Mouse (Mus musculus) layer of hippocampus, postnatal 36 days (tissue): Measurements from ENCODE around the gene Zhx3. TPM values are rescaled to one million over a fixed set of nuclear protein-coding genes. Genes with fewer than 3 reads are reported as not detected.

Experiments used
- DNase-seq, 2 experiments: peaks; one replicate each; pipeline ENCODE4 v3.0.0; 2022
- total RNA-seq, 2 experiments: library from RNA; stranded (reverse); gene quantifications; 2 replicates each; pipeline ENCODE4 v1.2.3; 2021

Gene Zhx3
- total RNA-seq, 2 experiments from 2014 or later = 92.9 to 124 TPM

DNA sequence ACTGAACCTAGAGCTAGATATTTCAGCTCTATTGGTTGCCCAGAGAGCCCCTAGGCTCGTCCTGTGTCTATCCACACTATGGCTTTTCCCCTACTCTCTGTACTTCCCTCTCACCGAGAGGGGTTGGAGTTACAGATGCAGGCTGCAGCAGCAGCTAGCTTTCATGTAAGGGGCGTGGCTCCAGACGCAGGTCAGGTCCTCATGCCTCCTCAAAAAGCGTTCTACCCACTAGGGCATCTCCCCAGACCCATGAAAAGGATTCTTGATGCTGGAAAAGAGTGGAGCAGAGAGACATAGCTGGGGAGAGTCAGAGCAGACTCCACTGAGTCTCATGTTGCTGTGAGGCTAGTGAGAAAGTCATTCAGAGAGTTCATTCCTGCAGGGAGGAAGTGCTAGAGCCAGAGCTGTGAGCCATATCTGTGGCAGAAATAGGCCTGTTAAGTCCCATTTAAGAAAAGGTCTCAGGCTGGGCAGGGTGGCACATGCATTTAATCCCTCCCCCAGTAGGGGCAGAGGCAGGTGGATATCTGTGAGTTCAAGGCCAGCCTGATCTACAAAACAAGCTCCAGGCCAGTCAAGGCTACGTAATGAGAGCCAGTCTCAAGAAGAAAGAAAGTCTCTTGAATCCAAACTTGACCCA is 8.8 kb upstream of the Zhx3 start:
- DNase-seq = no peak

DNA sequence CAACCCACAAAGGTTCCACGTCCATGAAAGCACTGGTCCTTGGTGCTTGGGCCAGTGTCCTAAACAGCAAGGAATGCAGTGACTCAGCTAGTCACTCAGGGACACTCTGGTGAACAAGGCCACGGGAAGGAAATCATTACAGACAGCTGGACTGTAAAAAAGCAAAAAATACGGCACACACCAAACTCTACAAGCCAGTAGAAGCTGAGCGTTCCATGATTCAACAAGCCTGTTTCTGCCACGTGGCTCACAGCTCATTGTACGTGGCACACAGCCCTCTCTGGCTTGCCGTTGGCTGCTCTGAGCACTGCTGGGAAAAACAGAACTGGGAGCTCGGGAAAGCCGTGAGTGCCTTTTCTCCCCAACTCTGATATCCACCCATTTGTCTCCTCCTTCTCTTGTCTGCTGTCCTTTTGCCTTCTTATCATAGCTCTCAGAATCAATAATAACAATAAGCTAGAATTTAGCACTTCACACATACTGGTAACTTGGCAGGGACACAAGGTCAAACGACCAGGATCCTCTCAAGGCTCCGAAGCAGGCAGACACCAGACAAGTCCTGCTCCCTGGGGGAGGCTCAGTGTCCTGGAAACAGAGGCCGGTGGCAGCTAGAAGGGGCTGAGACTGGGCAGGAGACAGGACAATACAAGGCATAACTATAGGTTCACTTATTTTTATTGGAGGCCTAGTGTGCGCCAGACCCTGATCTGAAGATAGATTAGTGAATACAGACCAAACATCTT is 7.8 kb upstream of the Zhx3 start, which contains the start of gene Lpin3:
Gene Lpin3, plus strand, starts transcription at position 218 of the 743 bp plus-strand sequence.
- DNase-seq = peak; percentile 31 to 45

DNA sequence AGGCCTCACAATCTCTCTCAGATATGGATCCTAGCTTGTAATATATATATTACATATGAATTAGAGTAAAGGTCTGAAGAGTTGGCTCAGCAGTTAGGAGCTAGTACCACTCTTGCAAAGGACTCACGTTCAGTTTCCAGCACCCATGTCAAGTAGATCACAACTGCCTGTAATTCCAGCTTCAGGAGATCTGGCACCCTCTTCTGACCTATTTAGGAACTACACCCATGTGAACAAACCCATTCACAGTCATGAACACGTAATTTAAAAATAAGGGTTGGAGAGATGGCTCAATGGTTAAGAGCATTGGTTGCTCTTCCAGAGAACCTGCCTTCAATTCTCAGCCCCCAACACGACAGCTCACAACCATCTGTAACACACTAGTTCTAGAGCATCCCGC is 3.3 kb upstream of the Zhx3 start:
- DNase-seq = no peak

GRCm38 (mm10) chr2:160874231-160874877 is 1.6 kb upstream of the Zhx3 start:
- no peak for DNase-seq

GRCm38 (mm10) chr2:160872395-160872794 is 403 bp downstream of the Zhx3 start:
- peak; percentile 72 to 73 for DNase-seq

DNA sequence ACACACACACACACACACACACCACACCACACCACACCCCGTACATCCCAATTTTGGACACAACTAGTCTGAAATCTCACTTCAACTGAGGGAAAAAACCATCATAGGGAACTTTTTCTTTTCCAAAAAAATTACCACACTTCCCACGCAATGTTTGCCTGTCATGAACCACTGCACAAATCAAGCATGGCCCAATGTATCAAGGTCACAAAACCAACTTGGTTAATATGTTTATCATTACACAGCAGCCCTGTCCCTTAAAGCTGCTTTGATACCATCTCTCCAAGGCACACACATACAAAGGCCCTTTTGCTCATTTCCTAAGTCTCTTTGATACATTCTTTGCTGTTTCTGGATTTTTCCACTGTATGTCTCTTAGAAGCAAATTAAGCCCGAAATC is 1.5 kb downstream of the Zhx3 start:
- DNase-seq = no peak

- no peak for DNase-seq
Observed at GRCm38 (mm10) chr2:160869446-160869845, 3.4 kb downstream of the Zhx3 start.

- DNase-seq = no peak
Observed at GRCm38 (mm10) chr2:160865266-160865665, 7.5 kb downstream of the Zhx3 start.

DNA sequence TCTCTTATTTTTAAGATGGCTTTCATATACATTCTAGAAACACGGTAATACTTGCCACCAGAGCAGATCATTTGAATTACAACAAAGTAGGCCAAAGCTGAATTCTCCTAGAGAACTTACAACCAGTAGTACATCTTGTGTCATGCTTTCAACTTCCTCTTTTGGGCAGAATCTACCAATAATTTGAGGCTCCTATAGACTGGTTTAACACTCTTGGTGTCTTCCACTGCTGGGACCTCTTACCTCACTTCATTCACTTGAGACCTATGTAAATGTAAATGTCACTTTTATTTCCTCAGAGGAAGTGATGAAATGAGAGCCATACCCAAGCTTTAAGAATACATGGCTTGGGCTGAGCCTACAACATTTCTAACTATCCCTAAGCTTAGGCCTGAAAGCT is 8.7 kb downstream of the Zhx3 start:
- no peak for DNase-seq

GRCm38 (mm10) chr2:160860363-160860762 is 12.4 kb downstream of the Zhx3 start:
- DNase-seq = no peak

- no peak for DNase-seq
Observed at GRCm38 (mm10) chr2:160856359-160857102, 16.3 kb downstream of the Zhx3 start.

- DNase-seq = peak; percentile 44 to 52
Observed at GRCm38 (mm10) chr2:160854687-160855086, 18.1 kb downstream of the Zhx3 start.

DNA sequence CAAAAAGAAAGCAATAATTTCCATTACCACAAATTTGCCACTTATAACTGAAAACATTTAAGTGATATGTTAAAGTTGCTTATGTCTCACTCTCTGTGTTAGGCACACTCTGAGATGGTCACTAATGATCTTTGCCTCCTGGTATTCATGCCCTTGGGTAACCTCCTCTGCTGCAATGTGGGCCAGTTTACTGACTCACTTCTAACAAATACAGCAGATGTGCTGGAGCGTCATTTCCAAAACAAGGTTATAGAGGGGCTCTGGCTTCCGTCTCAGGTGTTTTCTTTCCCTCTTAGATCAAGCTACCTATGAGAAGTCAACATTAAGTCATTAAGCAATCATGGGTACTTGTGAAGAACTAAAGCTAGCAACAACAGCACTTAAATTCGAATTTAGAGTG is 22.4 kb downstream of the Zhx3 start:
- no peak for DNase-seq

DNA sequence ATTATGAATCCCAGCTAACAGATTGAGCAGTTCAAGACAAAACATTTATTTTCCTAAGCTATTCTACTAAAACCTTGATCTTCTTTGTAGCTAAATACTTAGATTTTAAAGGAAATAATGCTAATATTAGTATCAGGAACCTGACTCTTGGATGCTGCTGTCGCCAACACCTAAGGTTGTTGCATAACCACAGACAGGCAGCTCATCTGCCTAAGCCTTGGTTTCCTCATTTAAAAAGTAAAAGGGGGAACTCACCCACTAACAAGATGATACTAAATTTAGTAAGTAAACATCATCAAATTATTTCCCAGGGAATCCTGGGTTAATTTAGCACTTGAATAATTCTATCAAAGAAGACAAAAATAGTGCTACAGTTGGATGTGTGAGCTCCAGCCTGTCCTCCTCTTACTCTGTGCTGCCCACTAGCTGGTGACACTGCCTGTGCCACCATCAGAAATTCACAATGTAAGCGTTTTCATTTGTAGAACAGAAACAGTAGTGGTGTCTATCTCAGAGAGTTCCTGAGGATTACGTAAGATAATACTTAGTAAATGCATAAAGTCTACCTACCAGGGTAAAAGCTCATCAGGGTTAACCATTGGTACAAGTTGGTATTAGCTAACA is 23.1 kb downstream of the Zhx3 start:
- no peak for DNase-seq

DNA sequence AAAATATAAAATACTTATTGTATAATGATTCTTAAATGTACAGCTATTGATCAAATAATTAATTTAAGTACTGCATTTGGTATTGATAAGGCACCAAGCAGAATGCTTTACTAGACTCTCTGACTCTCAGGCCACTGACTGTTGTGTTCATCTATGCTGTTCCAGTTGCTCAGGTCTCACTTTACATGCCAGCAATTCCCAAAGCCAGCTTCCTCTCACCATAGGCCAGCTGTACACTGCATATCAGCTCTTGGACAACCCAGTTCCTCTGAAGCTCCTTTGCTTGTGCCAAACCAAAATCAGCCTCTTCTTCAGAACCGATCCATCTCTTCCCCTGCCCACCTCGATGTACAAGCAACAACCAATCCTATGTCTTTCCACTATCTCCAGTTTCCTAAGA is 24.6 kb downstream of the Zhx3 start:
- no peak for DNase-seq

DNA sequence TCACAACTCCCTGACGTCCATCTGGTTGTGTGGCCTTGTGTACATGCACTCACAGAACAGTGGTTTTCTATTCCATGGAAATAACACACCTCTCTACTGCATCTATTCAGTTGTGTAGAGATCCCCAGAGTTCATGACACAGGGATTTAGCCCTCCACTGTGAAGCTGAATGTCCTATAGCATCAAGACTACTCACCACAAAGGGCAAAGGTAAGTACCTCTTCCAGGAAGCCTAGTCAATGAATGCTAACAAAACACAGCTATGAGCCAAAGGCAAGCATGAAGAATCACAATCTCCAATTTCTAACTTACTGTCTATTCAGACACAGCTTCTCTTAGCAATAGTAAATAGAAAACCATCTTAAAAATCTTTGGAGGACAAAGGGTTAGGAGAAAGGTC is 25.1 kb downstream of the Zhx3 start:
- no peak for DNase-seq

- no peak for DNase-seq
Observed at GRCm38 (mm10) chr2:160840838-160841237, 32.0 kb downstream of the Zhx3 start.

- no peak for DNase-seq
Observed at GRCm38 (mm10) chr2:160810802-160811201, 62.0 kb downstream of the Zhx3 start.

DNA sequence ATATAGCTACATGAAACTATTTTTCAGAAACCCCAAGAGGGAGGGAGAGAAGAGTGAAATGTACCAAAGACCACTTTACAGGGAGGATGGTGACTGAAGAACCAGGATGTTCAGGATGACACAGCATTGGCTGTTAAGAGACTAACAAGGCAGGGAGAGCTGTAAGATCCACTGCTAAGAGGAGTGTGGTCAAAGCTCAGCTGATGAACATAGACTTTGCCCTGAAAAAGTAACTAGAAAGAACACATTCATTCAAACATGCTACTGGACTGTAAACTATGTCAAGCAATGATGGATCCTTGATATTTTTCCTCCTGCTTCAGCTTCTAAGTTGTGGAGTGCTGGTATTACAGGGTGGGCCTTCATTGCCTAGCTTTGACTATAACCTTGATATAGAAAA is 62.4 kb downstream of the Zhx3 start:
- no peak for DNase-seq

- DNase-seq = peak in 1 of 2 experiments; percentile 20
Observed at GRCm38 (mm10) chr2:160806091-160806521, 66.7 kb downstream of the Zhx3 start.

DNA sequence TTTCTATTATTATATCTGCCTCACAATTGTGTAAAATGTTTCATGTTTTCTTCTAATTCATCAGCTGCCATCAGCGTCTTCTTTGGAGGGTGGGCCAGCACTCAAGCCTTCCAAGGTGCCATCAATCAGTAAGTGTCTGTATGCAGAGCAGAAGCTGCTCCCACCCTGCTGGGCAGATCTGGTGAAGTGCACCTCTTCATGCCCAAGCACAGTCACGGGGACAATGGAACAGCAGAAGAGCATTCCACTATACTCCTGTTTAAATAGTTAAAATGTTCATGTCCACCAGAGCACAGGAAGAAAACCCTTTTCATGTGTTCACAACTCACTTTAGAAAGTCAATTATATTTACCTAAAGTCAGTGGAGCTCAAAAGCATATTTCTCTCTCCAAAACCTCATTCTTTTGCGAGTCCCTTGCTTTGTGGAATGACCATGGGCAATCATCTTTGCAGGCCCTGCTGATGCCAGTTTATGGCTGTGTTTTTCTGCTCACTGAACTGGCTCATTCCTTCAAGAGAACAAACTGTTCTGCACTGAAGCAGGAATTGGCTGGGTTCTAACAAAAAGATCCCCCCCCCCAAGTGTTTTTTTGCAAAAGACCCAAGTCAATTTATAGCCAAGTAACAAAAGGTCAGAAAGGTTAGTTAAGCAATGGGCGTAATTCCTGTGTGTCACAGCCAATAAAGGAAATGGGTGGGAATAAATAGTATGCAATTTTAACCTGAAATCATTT is 67.8 kb downstream of the Zhx3 start:
- no peak for DNase-seq

GRCm38 (mm10) chr2:160802326-160802725 is 70.5 kb downstream of the Zhx3 start:
- no peak for DNase-seq
